Mouse (Mus musculus) heart, adult 18-20 months (tissue): ENCODE data around the gene Tep1. TPM values are rescaled to one million over a fixed set of nuclear protein-coding genes. Genes with fewer than 3 reads are reported as not detected.
A peak's percentile ranks its signal among the peaks of the same experiment; 100 is the strongest.
"Not testable (repeated sequence)": the region's sequence is repeated elsewhere in the genome, so short reads cannot be mapped to it uniquely, and the experiment has no call there.

Source experiments
- DNase-seq, 2 experiments: peaks; one replicate each; pipeline ENCODE4 v3.0.0; 2021 to 2022; ENCODE audit warnings: mixed read lengths in 1 of 2
- total RNA-seq, 2 experiments: library from RNA; stranded (reverse); gene quantifications; 2 replicates each; pipeline ENCODE4 v1.2.3; 2021

The Tep1 gene
- total RNA-seq, 2 experiments from 2014 or later, result 10.4 to 11.6 TPM

- no peak for DNase-seq
Observed at GRCm38 (mm10) chr14:50868656-50869055, 1.7 kb downstream of the Tep1 start.

- no peak for DNase-seq
Observed at GRCm38 (mm10) chr14:50868211-50868610, 2.1 kb downstream of the Tep1 start.

GRCm38 (mm10) chr14:50866966-50867365, 3.4 kb downstream of the Tep1 start:
- DNase-seq, result no peak

GRCm38 (mm10) chr14:50865005-50865404, 5.4 kb downstream of the Tep1 start:
- peak in 1 of 2 experiments; percentile 14 for DNase-seq

GRCm38 (mm10) chr14:50862641-50863040, 7.7 kb downstream of the Tep1 start:
- peak in 1 of 2 experiments; percentile 11 for DNase-seq

- DNase-seq, result no peak
Observed at GRCm38 (mm10) chr14:50855788-50856187, 14.6 kb downstream of the Tep1 start.

GRCm38 (mm10) chr14:50837236-50837635, 33.1 kb downstream of the Tep1 start:
- DNase-seq, result peak in 1 of 2 experiments; percentile 9

GRCm38 (mm10) chr14:50834435-50834834, 35.9 kb downstream of the Tep1 start:
- DNase-seq, result no peak

- peak; percentile 28 to 71 for DNase-seq
Observed at GRCm38 (mm10) chr14:50833964-50834363, 36.4 kb downstream of the Tep1 start.

- peak in 1 of 2 experiments; percentile 57 for DNase-seq
Observed at GRCm38 (mm10) chr14:50829878-50830277, 40.5 kb downstream of the Tep1 start.

GRCm38 (mm10) chr14:50826579-50826978, 43.8 kb downstream of the Tep1 start:
- DNase-seq, result no peak

GRCm38 (mm10) chr14:50824219-50824618, 46.1 kb downstream of the Tep1 start:
- peak in 1 of 2 experiments; percentile 53 for DNase-seq

GRCm38 (mm10) chr14:50823240-50823639, 47.1 kb downstream of the Tep1 start:
- DNase-seq, result no peak

GRCm38 (mm10) chr14:50813060-50813459, 57.3 kb downstream of the Tep1 start:
- DNase-seq, result no peak

GRCm38 (mm10) chr14:50807487-50808072, 62.8 kb downstream of the Tep1 start, which contains the start of the genes Ccnb1ip1 and Parp2:
Gene Ccnb1ip1 (minus strand): TSS chr14:50807732.
Gene Parp2 (plus strand): TSS chr14:50807841.
- DNase-seq, result peak; percentile 98 to 99

GRCm38 (mm10) chr14:50806469-50806868, 63.9 kb downstream of the Tep1 start:
- DNase-seq, result not testable (repeated sequence)

GRCm38 (mm10) chr14:50804683-50805082, 65.7 kb downstream of the Tep1 start:
- no peak for DNase-seq

- DNase-seq, result no peak
Observed at GRCm38 (mm10) chr14:50802843-50803562, 67.4 kb downstream of the Tep1 start.

- no peak for DNase-seq
Observed at GRCm38 (mm10) chr14:50802441-50802840, 67.9 kb downstream of the Tep1 start.

- DNase-seq, result peak; percentile 27 to 76
Observed at GRCm38 (mm10) chr14:50799502-50800259, 70.7 kb downstream of the Tep1 start.

- no peak for DNase-seq
Observed at GRCm38 (mm10) chr14:50798512-50798911, 71.8 kb downstream of the Tep1 start.

GRCm38 (mm10) chr14:50796464-50796863, 73.9 kb downstream of the Tep1 start:
- no peak for DNase-seq

- DNase-seq, result no peak
Observed at GRCm38 (mm10) chr14:50795965-50796364, 74.4 kb downstream of the Tep1 start.
